Mouse (Mus musculus) induced T-regulatory cell, adult 2 months (primary cell): ENCODE measurements at regions not wholly inside any gene's neighbourhood (a gene's known extent, or its start where the extent isn't known, plus 50 kb on each side); places are given as distances from the start of the nearest gene placed in this dataset.

Experiments
- DNase-seq: peaks from one replicate; pipeline ENCODE4 v3.0.0-alpha.2; 2012; ENCODE audit warnings: low read depth

- DNase-seq, result no peak
Measured at GRCm38 (mm10) chr6:111621684-111622480, 651.7 kb upstream of the Lmcd1 start.

DNA sequence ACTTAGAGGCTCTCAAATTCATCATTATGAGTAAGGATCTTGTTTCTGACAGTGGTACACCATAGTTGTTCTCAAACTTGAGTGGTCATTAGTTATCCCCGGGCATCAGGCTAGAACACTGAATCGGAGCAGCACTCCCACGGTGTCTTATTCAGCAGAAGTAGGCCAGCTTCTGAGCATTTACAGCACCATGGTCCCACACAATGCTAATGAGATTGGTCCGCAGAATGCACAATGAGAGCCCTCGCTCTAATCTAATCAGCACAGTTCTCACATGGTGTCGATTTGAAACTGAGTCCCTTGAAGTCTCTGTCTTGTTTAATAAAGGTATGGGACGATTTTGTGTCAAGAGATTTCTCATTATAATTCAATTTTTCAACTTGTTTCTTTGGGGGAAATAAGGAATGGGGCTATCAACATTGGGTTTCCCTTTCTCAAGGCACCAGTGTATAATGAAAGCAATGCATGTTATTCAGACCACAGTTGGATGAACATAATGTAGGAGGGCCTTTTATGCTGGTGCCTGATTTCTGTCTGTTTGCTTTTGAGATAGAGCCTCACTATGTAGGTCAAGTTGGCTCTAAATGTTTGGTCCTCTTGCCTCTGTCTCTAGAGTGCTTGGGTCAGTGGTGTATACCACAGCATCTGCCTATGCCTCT lies 650.9 kb upstream of the Lmcd1 start:
- no peak for DNase-seq

DNA sequence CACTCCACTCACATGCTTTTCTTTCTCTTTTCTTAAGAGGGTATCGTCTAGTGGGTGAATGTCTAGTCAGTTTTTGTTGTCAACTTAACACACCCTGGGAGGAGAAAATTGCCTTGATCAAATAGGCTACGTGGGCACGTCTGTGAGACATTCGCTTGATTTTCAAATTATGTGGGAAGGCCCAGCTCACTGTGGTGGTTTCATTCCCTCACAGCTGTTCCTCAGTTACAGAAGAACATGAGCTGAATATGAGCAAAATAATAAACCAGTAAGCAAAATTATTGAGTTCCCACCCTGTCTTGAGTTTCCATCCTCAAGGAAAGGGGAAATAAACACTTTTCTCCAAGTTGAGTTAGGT lies 650.4 kb upstream of the Lmcd1 start:
- DNase-seq, result no peak

GRCm38 (mm10) chr6:111625501-111625900 lies 648.1 kb upstream of the Lmcd1 start:
- no peak for DNase-seq

GRCm38 (mm10) chr6:111652736-111653135 lies 620.8 kb upstream of the Lmcd1 start:
- DNase-seq, result no peak

DNA sequence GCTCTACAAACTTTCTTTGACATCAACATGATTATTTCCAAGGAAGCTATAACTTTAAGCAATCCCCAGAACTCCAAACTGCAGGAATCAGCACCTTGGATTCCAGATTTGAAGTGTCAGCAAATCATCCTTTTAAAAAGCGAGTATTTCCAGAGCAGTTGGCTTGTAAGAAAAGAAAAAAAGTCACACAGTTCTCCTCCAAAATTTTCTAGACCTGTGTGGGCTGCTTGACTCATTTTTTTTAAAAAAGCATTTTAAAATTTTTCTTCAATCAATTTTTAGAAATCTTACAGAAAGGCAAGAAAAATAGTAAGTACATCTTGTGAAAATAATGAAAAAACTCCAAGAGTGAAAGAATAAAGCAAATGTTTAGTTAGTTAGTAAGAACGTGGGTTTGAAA lies 613.6 kb upstream of the Lmcd1 start:
- DNase-seq, result no peak

DNA sequence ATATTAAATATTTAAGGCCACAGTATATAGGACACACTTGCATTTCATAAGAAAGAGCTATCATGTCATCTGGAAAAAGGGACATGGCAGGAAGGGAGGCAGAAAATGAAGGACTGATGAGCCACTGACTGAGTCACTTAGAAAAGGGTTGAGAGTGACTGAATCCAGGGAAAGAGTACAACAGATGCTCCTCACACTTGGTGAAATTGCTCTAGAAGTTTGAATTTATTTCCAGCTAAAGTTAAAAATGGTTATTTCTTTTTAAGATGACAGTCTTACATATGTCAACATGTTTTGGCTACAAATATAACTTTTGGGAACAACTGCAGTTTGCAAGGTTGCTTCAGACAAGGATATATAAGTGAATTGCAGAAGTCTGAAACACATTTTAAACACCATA lies 609.0 kb upstream of the Lmcd1 start:
- no peak for DNase-seq

DNA sequence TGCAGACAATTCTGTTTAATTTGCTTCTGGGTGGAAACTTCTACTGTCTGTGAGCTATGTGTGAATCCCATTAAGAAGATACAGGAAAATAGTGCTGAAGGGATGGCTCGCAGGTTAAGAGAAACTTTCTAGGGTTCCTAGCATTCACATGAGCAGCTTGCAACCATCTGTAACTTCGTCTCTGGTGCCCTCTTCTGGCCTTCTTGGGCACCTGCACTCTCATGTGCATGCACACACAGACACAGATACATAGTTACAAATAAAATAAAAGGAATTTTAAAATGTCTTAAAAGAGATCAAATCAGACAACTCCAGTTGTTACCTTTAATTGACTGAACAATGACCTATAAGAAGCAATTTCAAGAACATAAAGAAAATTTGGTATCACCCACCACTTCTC lies 588.6 kb upstream of the Lmcd1 start:
- no peak for DNase-seq

- no peak for DNase-seq
Measured at GRCm38 (mm10) chr6:111702864-111703263, 570.7 kb upstream of the Lmcd1 start.

GRCm38 (mm10) chr6:111708277-111708676 lies 565.3 kb upstream of the Lmcd1 start:
- no peak for DNase-seq

DNA sequence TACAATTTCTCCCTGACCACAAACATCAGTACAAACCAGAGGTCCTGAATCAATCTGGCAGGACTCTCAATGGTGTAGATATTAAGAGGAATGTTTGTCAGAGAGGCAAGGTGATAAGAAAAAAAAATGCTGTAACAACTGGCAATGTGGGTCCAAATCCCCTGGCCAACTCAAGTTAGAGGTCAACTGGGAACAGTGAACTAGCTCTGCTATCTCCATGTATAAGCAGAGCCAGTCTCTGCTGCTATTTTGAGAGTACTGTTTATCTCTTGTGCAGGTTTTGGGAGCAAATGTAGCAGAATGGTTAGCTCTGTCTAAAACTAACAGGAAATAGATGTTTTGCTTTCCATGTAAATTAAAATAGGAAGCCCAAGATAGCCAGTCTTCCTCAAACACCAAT lies 547.6 kb upstream of the Lmcd1 start:
- no peak for DNase-seq

DNA sequence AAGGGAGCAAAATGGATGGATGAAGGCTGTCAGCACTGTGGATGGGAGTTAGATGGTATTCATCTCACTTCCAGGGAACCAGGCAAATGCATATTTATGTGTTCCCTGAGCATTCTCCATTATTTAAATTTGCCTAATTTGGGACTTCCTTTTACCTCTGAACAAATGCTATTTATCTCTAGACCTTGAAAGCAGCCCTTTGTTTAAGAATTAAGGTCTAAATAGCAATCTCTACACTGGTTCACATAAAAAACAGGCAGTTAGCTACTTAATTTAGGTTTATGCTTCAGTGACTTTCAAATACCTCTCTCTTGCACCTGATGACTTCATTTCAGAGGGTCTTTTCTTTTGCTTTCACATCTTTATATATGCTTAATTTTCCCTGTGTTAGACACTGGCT lies 543.2 kb upstream of the Lmcd1 start:
- DNase-seq, result no peak

- no peak for DNase-seq
Measured at GRCm38 (mm10) chr6:111733926-111734325, 539.6 kb upstream of the Lmcd1 start.

DNA sequence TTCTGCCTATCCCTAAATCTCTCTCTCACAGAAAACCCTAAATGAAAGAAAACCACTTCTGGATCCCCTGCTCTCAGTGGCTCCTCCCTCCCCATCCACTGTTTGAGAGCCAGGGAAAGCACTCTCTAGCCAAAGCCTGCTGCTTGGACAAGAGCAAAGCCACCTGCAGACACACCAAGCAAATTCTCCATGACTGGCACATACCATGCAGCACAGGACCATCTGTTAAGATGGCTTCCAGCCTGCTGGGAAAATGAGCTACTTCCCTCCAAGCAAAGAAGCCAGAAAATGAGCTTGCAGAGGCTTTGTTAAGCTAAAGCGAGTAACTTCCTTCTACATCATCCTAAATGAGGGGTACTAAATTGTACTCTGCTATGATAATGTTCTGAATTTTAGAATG lies 534.6 kb upstream of the Lmcd1 start:
- DNase-seq, result no peak

- no peak for DNase-seq
Measured at GRCm38 (mm10) chr6:111781710-111782481, 491.7 kb upstream of the Lmcd1 start.

- DNase-seq, result no peak
Measured at GRCm38 (mm10) chr6:111808611-111809010, 464.9 kb upstream of the Lmcd1 start.

DNA sequence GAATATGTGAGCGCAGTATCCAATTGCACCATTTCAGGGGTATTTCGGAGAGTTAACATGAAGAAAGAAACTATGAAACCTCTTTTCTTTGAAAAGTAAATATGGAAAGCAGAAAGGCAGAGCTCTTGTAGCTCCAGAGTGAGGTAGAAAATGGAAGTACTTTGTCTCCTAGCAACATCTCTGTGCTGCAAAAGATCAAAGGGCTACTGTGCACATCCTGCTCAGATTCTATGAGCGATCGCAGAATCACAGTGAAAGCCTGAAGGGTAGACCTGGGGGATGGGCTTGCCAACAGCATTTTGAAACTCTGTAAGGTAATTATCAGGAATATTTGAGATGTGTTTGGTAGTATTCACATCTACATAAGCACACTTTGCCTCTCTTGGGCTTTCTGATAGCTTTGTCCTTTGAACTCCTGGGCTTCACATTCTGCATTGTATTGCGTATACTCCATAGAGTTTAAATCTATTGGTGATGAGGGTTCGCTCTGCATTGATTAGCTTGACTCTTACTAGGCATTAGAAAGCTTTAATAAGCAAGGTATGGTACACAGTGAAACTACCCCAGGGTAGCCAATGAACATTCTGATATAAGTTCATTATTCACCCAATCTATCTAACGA lies 459.5 kb upstream of the Lmcd1 start:
- DNase-seq, result no peak

- DNase-seq, result no peak
Measured at GRCm38 (mm10) chr6:111815150-111815549, 458.4 kb upstream of the Lmcd1 start.

GRCm38 (mm10) chr6:111820265-111820664 lies 453.3 kb upstream of the Lmcd1 start:
- DNase-seq, result no peak

- no peak for DNase-seq
Measured at GRCm38 (mm10) chr6:111844321-111844835, 429.2 kb upstream of the Lmcd1 start.

- no peak for DNase-seq
Measured at GRCm38 (mm10) chr6:111866101-111866598, 407.4 kb upstream of the Lmcd1 start.

DNA sequence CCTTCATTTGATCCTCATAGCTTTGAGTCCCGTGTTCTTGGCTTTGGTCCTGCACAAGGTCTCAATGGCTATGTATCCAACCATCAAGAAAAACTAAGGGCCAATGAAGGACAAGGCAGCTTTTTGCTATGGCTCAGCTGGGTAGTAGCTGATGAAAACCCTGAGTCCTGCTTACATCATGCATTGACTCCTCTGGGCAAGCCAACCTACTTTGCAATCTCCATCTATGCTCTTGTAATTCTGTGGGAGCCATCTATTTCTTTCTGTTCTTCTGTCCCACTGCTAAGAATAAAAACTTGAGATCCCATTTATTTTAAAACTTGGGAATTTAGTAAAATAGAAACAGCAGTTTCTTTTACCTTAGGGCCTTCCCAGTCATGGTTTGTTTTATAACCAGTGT lies 391.0 kb upstream of the Lmcd1 start:
- no peak for DNase-seq
